Mouse (Mus musculus) neural tube, embryonic 11.5 days (tissue): ENCODE results near the gene Lbx2. TPM values are rescaled to one million over a fixed set of nuclear protein-coding genes. Genes with fewer than 3 reads are reported as not detected.

Experiments used
- ATAC-seq: fragments of 200-750 bp; cut with Nextera tagmentation; 2 replicates; pipeline ENCODE4 v1.8.0; 2017; ENCODE audit warnings: moderate number of reproducible peaks, mild to moderate bottlenecking, moderate TSS enrichment, moderate library complexity; ENCODE audit not compliant: insufficient read depth, low FRiP score, low TSS enrichment
- DNase-seq: peaks from one replicate; pipeline ENCODE4 v3.0.0-alpha.2; 2015; ENCODE audit warnings: low spot score
- H3K27ac ChIP-seq: fragments of 300-500 bp; sonication (generic); 2 replicates; pipeline ENCODE4 v1.5.1; 2014; ENCODE audit warnings: low read depth, mild to moderate bottlenecking, low read length
- H3K27me3 ChIP-seq: fragments of 300-500 bp; sonication (generic); 2 replicates; pipeline ENCODE4 v1.6.1; 2014; ENCODE audit warnings: mild to moderate bottlenecking, low read length, mixed read lengths; ENCODE audit not compliant: control insufficient read depth, insufficient read depth
- H3K36me3 ChIP-seq: fragments of 300-500 bp; sonication (generic); 2 replicates; pipeline ENCODE4 v1.6.1; 2014; ENCODE audit warnings: mild to moderate bottlenecking, low read length, moderate library complexity, mixed read lengths; ENCODE audit not compliant: control insufficient read depth, insufficient read depth
- H3K4me1 ChIP-seq: fragments of 300-500 bp; sonication (generic); 2 replicates; pipeline ENCODE4 v1.6.1; 2014; ENCODE audit warnings: low read length, mixed read lengths; ENCODE audit not compliant: control insufficient read depth, insufficient read depth
- H3K4me2 ChIP-seq: fragments of 300-500 bp; sonication (generic); 2 replicates; pipeline ENCODE4 v1.6.1; 2014; ENCODE audit warnings: low read depth, mild to moderate bottlenecking, moderate library complexity
- H3K4me3 ChIP-seq: fragments of 300-500 bp; sonication (generic); 2 replicates; pipeline ENCODE4 v1.5.1; 2014; ENCODE audit warnings: low read depth, low read length
- H3K9ac ChIP-seq: fragments of 300-500 bp; sonication (generic); 2 replicates; pipeline ENCODE4 v1.6.1; 2014; ENCODE audit warnings: mild to moderate bottlenecking, low read length
- H3K9me3 ChIP-seq: fragments of 300-500 bp; sonication (generic); 2 replicates; pipeline ENCODE4 v1.6.1; 2016; ENCODE audit warnings: low read length; ENCODE audit not compliant: control insufficient read depth
- WGBS: fragments of 180-500 bp; shearing (Covaris S2); extraction: QIAGEN DNeasy Blood & Tissue Kit; methylation state at CpG from one replicate; pipeline ENCODE4 v1.1.7; 2014; 5-methylcytosine and 5-hydroxymethylcytosine counted together
- polyA plus RNA-seq: library from polyadenylated mRNA; unstranded; fragments of >200 nt; fragmentation: Nextera tagmentation; extraction: Ambion mirVana; gene quantifications from 2 replicates; pipeline ENCODE4 v1.2.1, GENCODE M21; 2014

Lbx2 gene
- polyA plus RNA-seq, 1 experiment from 2014 or later, result 2.7 TPM

GRCm38 (mm10) chr6:83098411-83098810 lies 12.2 kb downstream of the Lbx2 start:
- H3K27ac ChIP-seq, result no peak overlapping the region

DNA sequence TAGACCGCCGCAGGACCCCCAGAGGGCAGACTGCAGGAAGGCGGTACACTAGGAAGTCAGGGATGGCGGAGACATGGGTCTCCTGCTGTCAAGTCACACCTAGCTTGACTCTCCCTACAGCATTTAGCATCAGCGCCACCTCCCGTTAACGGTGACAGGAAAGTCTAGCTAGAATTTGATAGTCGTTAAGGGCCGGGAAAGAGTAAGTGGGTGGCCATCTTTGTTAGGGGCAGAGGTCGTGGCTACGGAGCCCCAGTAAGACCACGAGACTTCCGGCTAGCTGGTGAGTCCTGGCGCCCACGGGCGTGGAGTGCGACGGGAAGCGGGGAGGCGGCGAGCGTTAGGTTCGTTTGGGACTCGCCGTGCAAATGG lies 15.1 kb downstream of the Lbx2 start, which contains the start of the genes Ccdc142 and Gm42688:
Gene Ccdc142 (plus strand): TSS at position 286 of the 372 bp plus-strand sequence.
Gene Gm42688 (plus strand): TSS at position 302 of the 372 bp plus-strand sequence.
- Histone ChIP-seq H3K27ac (peak within 1 kb of the TSS; percentile 70), H3K4me2 (peak within 1 kb of the TSS; percentile 98), H3K36me3 (no peaks in the 10 kb centered on the region), H3K9me3 (no peaks in the 10 kb centered on the region), H3K4me1 (peaks cover 6% of the 10 kb centered on the region), H3K9ac (peak within 1 kb of the TSS; percentile 83), H3K27me3 (0 out of 2 replicates have a peak, but pooled peaks cover 2% of the 10 kb centered on the region), H3K4me3 (peak within 1 kb of the TSS; percentile 70)
- under 1% methylated on average over 25 of the region's 25 CpGs for WGBS
- ATAC-seq (peak; percentile 82), DNase-seq (peak; percentile 88)

More at GRCm38 (mm10) chr6:83098411-83098810, 12.2 kb downstream of the Lbx2 start:
- DNase-seq, result no peak
- no peak for ATAC-seq
- Histone ChIP-seq H3K9ac (no peak overlapping the region), H3K9me3 (no peaks in the 10 kb centered on the region), H3K27me3 (0 out of 2 replicates have a peak, but pooled peaks cover 2% of the 10 kb centered on the region), H3K4me1 (peaks cover 6% of the 10 kb centered on the region), H3K4me2 (no peak overlapping the region), H3K4me3 (no peak overlapping the region), H3K36me3 (no peaks in the 10 kb centered on the region)
- 74% methylated on average over 2 of the region's 2 CpGs for WGBS

GRCm38 (mm10) chr6:83101688-83102556 lies 15.8 kb downstream of the Lbx2 start:
- Histone ChIP-seq H3K4me2 (peak overlapping the region; percentile 98), H3K36me3 (no peaks in the 10 kb centered on the region), H3K9ac (peak overlapping the region; percentile 83), H3K4me1 (peaks cover 6% of the 10 kb centered on the region), H3K27me3 (0 out of 2 replicates have a peak, but pooled peaks cover 2% of the 10 kb centered on the region), H3K27ac (peak overlapping the region; percentile 70), H3K4me3 (peak overlapping the region; percentile 70), H3K9me3 (no peaks in the 10 kb centered on the region)
- peak; percentile 73 for ATAC-seq
- DNase-seq, result peak; percentile 79
- under 1% methylated on average over 74 of the region's 74 CpGs for WGBS

- Histone ChIP-seq H3K9ac (peak overlapping the region; percentile 33; the same call in 1 of the 2 replicates), H3K4me3 (no peak overlapping the region), H3K36me3 (peaks cover 2% of the 10 kb centered on the region; the same call in 1 of the 2 replicates), H3K27ac (no peak overlapping the region), H3K9me3 (no peaks in the 10 kb centered on the region), H3K4me2 (no peak overlapping the region), H3K4me1 (peaks cover 11% of the 10 kb centered on the region), H3K27me3 (0 out of 2 replicates have a peak, but pooled peaks cover 2% of the 10 kb centered on the region)
- 50% methylated on average over 11 of the region's 11 CpGs for WGBS
- ATAC-seq, result no peak
- no peak for DNase-seq
These were observed 17.0 kb downstream of the Lbx2 start for GRCm38 (mm10) chr6:83103130-83103650.

DNA sequence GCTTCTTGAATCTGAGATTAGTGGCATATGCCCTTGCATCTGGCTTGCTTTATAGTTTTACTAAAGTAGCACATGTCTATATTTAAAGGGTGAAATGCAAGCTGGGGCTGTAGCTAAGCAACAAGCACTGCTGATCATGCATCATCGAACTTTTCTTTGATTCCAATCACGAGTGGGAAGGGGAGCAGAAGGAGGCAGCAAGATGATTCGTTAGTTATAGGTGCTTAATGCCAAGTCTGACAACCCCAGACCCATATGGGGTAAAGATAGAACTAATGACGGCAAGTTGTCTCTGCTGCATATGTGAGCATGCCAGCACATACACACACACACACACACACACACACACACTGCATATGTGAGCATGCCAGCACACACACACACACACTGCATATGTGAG lies 18.0 kb downstream of the Lbx2 start:
- H3K4me2 ChIP-seq, result no peak overlapping the region
- no peak overlapping the region for H3K9ac ChIP-seq
- no peaks in the 10 kb centered on the region for H3K9me3 ChIP-seq
- 0 out of 2 replicates have a peak, but pooled peaks cover 2% of the 10 kb centered on the region for H3K27me3 ChIP-seq
- peaks cover 15% of the 10 kb centered on the region for H3K4me1 ChIP-seq
- ATAC-seq (no peak), DNase-seq (no peak)
- no peak overlapping the region for H3K27ac ChIP-seq
- WGBS, result 81% methylated on average over 4 of the region's 4 CpGs
- peaks cover 2% of the 10 kb centered on the region; the same call in 1 of the 2 replicates for H3K36me3 ChIP-seq
- no peak overlapping the region for H3K4me3 ChIP-seq

GRCm38 (mm10) chr6:83107566-83108400 lies 21.6 kb downstream of the Lbx2 start:
- peaks cover 12% of the 10 kb centered on the region for H3K4me1 ChIP-seq
- H3K27me3 ChIP-seq, result 0 out of 2 replicates have a peak, but pooled peaks cover 2% of the 10 kb centered on the region
- peak overlapping the region; percentile 89; the same call in 1 of the 2 replicates for H3K4me3 ChIP-seq
- ATAC-seq (peak; percentile 40; the same call in 1 of the 2 replicates), DNase-seq (peak; percentile 82)
- no peak overlapping the region for H3K27ac ChIP-seq
- peak overlapping the region; percentile 92 for H3K9ac ChIP-seq
- no peaks in the 10 kb centered on the region for H3K9me3 ChIP-seq
- H3K36me3 ChIP-seq, result peaks cover 2% of the 10 kb centered on the region; the same call in 1 of the 2 replicates
- H3K4me2 ChIP-seq, result peak overlapping the region; percentile 86
- WGBS, result 36% methylated on average over 13 of the region's 13 CpGs

GRCm38 (mm10) chr6:83108762-83109668 lies 22.8 kb downstream of the Lbx2 start, which contains the start of gene Mrpl53:
Gene Mrpl53 (plus strand): TSS chr6:83109040.
- ATAC-seq (peak; percentile 89), DNase-seq (peak; percentile 85)
- Histone ChIP-seq H3K27ac (peak within 1 kb of the TSS; percentile 70), H3K27me3 (no peaks in the 10 kb centered on the region), H3K4me2 (peak within 1 kb of the TSS; percentile 86), H3K36me3 (peaks cover 2% of the 10 kb centered on the region; the same call in 1 of the 2 replicates), H3K4me1 (peaks cover 12% of the 10 kb centered on the region), H3K4me3 (peak within 1 kb of the TSS; percentile 89), H3K9ac (peak within 1 kb of the TSS; percentile 92), H3K9me3 (no peaks in the 10 kb centered on the region)
- under 1% methylated on average over 76 of the region's 76 CpGs for WGBS
